8 mouse cellular contexts compared by ENCODE assay signal in genomic region chr9:107399491-107399971, GRCm38 (mm10). TPM values are rescaled to one million over a fixed set of nuclear protein-coding genes. Genes with fewer than 3 reads are reported as not detected.
A peak's percentile ranks its signal among the peaks of the same experiment; 100 is the strongest.
DNase-seq lines count a peak whose midpoint lies in the region; ATAC-seq and TF ChIP-seq lines count a peak whose summit lies in the region.

TSS of gene Cacna2d2 (plus strand) at chr9:107399612.

- 2% methylated on average over 31 of the region's 54 CpGs for WGBS in spleen, adult 2 months
- WGBS in embryonic facial prominence, embryonic 15.5 days: 2% methylated on average over 43 of the region's 54 CpGs
- under 1% methylated on average over 30 of the region's 54 CpGs for WGBS in heart, embryonic 12.5 days
- WGBS in kidney, embryonic 15.5 days: under 1% methylated on average over 21 of the region's 54 CpGs

- peaks cover 13% of the 10 kb centered on the region for H3K27me3 ChIP-seq in spleen, adult 2 months (ENCODE audit: control insufficient read depth, insufficient read depth, low read length)
- peaks cover 86% of the 10 kb centered on the region for H3K27me3 ChIP-seq in embryonic facial prominence, embryonic 15.5 days
- peaks cover 78% of the 10 kb centered on the region for H3K27me3 ChIP-seq in heart, embryonic 12.5 days (replicated peaks)
- peaks cover 87% of the 10 kb centered on the region for H3K27me3 ChIP-seq in kidney, embryonic 15.5 days

- no peak for TF ChIP-seq CTCF in spleen, adult 2 months (IDR thresholded peaks at IDR 0.05; ENCODE audit: extremely low read depth, insufficient read depth, insufficient read length, insufficient replicate concordance)

- TF ChIP-seq POLR2A in spleen, adult 2 months (IDR thresholded peaks at IDR 0.05; ENCODE audit: low read depth, low read length): no peak

- peak within 1 kb of the TSS; percentile 100 for H3K4me2 ChIP-seq in embryonic facial prominence, embryonic 15.5 days (replicated peaks)
- peak within 1 kb of the TSS; percentile 99 for H3K4me2 ChIP-seq in heart, embryonic 12.5 days
- H3K4me2 ChIP-seq in kidney, embryonic 15.5 days: peak within 1 kb of the TSS; percentile 100

- peak within 1 kb of the TSS; percentile 11; the same call in 1 of the 2 replicates for H3K4me3 ChIP-seq in spleen, adult 2 months (ENCODE audit: extremely low read depth, insufficient read depth, insufficient read length)
- peak within 1 kb of the TSS; percentile 66 for H3K4me3 ChIP-seq in embryonic facial prominence, embryonic 15.5 days (replicated peaks)
- H3K4me3 ChIP-seq in heart, embryonic 12.5 days: peak within 1 kb of the TSS; percentile 90
- peak within 1 kb of the TSS; percentile 68 for H3K4me3 ChIP-seq in kidney, embryonic 15.5 days (replicated peaks)

- H3K9ac ChIP-seq in embryonic facial prominence, embryonic 15.5 days: peak within 1 kb of the TSS; percentile 45
- peak within 1 kb of the TSS; percentile 85 for H3K9ac ChIP-seq in heart, embryonic 12.5 days
- H3K9ac ChIP-seq in kidney, embryonic 15.5 days: peak within 1 kb of the TSS; percentile 41

- H3K36me3 ChIP-seq in spleen, adult 2 months (ENCODE audit: control insufficient read depth, insufficient read depth, low read length): no peaks in the 10 kb centered on the region
- no peaks in the 10 kb centered on the region for H3K36me3 ChIP-seq in embryonic facial prominence, embryonic 15.5 days
- no peaks in the 10 kb centered on the region for H3K36me3 ChIP-seq in heart, embryonic 12.5 days
- H3K36me3 ChIP-seq in kidney, embryonic 15.5 days: no peaks in the 10 kb centered on the region

- no peaks in the 10 kb centered on the region for H3K9me3 ChIP-seq in embryonic facial prominence, embryonic 15.5 days (replicated peaks)
- H3K9me3 ChIP-seq in heart, embryonic 12.5 days (replicated peaks): no peaks in the 10 kb centered on the region
- no peaks in the 10 kb centered on the region for H3K9me3 ChIP-seq in kidney, embryonic 15.5 days (replicated peaks)

- DNase-seq in spleen, adult 2 months (ENCODE audit: low read depth in 1 of 2, low spot score in 2 of 2): no peak
- DNase-seq in spleen, adult 12 weeks (ENCODE audit: low spot score): no peak
- DNase-seq in liver: peak; percentile 23
- peak; percentile 75 for DNase-seq in neural tube, embryonic 10.5 days (ENCODE audit: extremely low spot score, low spot score)
- peak; percentile 2 for DNase-seq in thymus, postnatal 25 days

- no peak within 1 kb of the TSS for H3K27ac ChIP-seq in spleen, adult 2 months (ENCODE audit: insufficient read depth, low read length)
- H3K27ac ChIP-seq in embryonic facial prominence, embryonic 15.5 days (replicated peaks): no peak within 1 kb of the TSS
- H3K27ac ChIP-seq in heart, embryonic 12.5 days (ENCODE audit: poor library complexity, severe bottlenecking): peak within 1 kb of the TSS; percentile 65
- no peak within 1 kb of the TSS for H3K27ac ChIP-seq in kidney, embryonic 15.5 days

- no peaks in the 10 kb centered on the region; the same call in 1 of the 2 replicates for H3K4me1 ChIP-seq in spleen, adult 2 months (ENCODE audit: control insufficient read depth, insufficient read depth, insufficient read length)
- H3K4me1 ChIP-seq in embryonic facial prominence, embryonic 15.5 days: peaks cover 10% of the 10 kb centered on the region
- peaks cover 10% of the 10 kb centered on the region for H3K4me1 ChIP-seq in heart, embryonic 12.5 days (replicated peaks)
- peaks cover 20% of the 10 kb centered on the region for H3K4me1 ChIP-seq in kidney, embryonic 15.5 days

- peak; percentile 25; the same call in 1 of the 2 replicates for ATAC-seq in embryonic facial prominence, embryonic 15.5 days (ENCODE audit: insufficient number of reproducible peaks, low FRiP score, low TSS enrichment, low read depth)
- peak; percentile 71 for ATAC-seq in heart, embryonic 12.5 days (ENCODE audit: insufficient number of reproducible peaks, low FRiP score)
- peak; percentile 78 for ATAC-seq in kidney, embryonic 15.5 days (replicated peaks; ENCODE audit: low FRiP score)

RNA-seq across cellular contexts. Expression of gene Cacna2d2, which starts in this region (rescaled TPM):
- polyA plus RNA-seq in spleen, adult 2 months (2012; rRNA removed): 1.6 and 2.2 TPM in 2 replicates
- 0.96 and 1.3 TPM in 2 replicates for polyA plus RNA-seq in embryonic facial prominence, embryonic 15.5 days (2015; fragmentation: Nextera tagmentation; extraction: Ambion mirVana)
- 5.9 and 6.2 TPM in 2 replicates for polyA plus RNA-seq in heart, embryonic 12.5 days (2016; fragmentation: Nextera tagmentation; extraction: Ambion mirVana)
- polyA plus RNA-seq in kidney, embryonic 15.5 days (2015; fragmentation: Nextera tagmentation; extraction: Ambion mirVana): 0.84 and 0.93 TPM in 2 replicates

Comparison
In these comparisons a context has a peak if more than half of its experiments do, and no peak if none do; other contexts are left out.
1. Peak in ATAC-seq, H3K4me3 ChIP-seq, H3K9ac ChIP-seq and H3K4me2 ChIP-seq in kidney, embryonic 15.5 days; RNA of the gene not detected or under 1 TPM.
2. DNase-seq: peak in liver (single experiment), neural tube, embryonic 10.5 days (single experiment) and thymus, postnatal 25 days (single experiment); none in spleen, adult 2 months (0 of 2) and spleen, adult 12 weeks (single experiment).
3. H3K4me3 ChIP-seq: peak in every context shown above with its lines; median percentile 90 in heart, embryonic 12.5 days; 68 in kidney, embryonic 15.5 days; 66 in embryonic facial prominence, embryonic 15.5 days; 11 in spleen, adult 2 months.
4. ATAC-seq: peak in every context shown above with its lines; median percentile 78 in kidney, embryonic 15.5 days; 71 in heart, embryonic 12.5 days; 25 in embryonic facial prominence, embryonic 15.5 days.
5. Peak in every context shown above with its lines, with median percentiles within 50 percentile points of each other: H3K4me2 ChIP-seq and H3K9ac ChIP-seq.